Mouse (Mus musculus) Muller cell, postnatal 12 days (primary cell): ENCODE measurements around the gene Gm853.

Source experiments
- DNase-seq: peaks from one replicate; pipeline ENCODE4 v3.0.0-alpha.2; 2015; ENCODE audit errors: inconsistent ontology term

Gm853 gene

GRCm38 (mm10) chr4:130215392-130215791 lies 6.8 kb downstream of the Gm853 start:
- no peak for DNase-seq

- DNase-seq, result no peak
Measured at GRCm38 (mm10) chr4:130213857-130214256, 8.3 kb downstream of the Gm853 start.

- DNase-seq, result no peak
Measured at GRCm38 (mm10) chr4:130213197-130213596, 9.0 kb downstream of the Gm853 start.

GRCm38 (mm10) chr4:130212421-130212820 lies 9.8 kb downstream of the Gm853 start:
- DNase-seq, result no peak

GRCm38 (mm10) chr4:130211870-130212269 lies 10.3 kb downstream of the Gm853 start:
- DNase-seq, result no peak

- peak; percentile 74 for DNase-seq
Measured at GRCm38 (mm10) chr4:130198694-130199670, 23.2 kb downstream of the Gm853 start.

- DNase-seq, result no peak
Measured at GRCm38 (mm10) chr4:130196542-130196941, 25.7 kb downstream of the Gm853 start.

- no peak for DNase-seq
Measured at GRCm38 (mm10) chr4:130195924-130196323, 26.3 kb downstream of the Gm853 start.

GRCm38 (mm10) chr4:130192266-130192665 lies 29.9 kb downstream of the Gm853 start:
- DNase-seq, result no peak

GRCm38 (mm10) chr4:130189606-130190005 lies 32.6 kb downstream of the Gm853 start:
- no peak for DNase-seq

- DNase-seq, result peak; percentile 80
Measured at GRCm38 (mm10) chr4:130188806-130189297, 33.3 kb downstream of the Gm853 start.

GRCm38 (mm10) chr4:130186891-130187290 lies 35.3 kb downstream of the Gm853 start:
- no peak for DNase-seq

GRCm38 (mm10) chr4:130186450-130186849 lies 35.8 kb downstream of the Gm853 start:
- no peak for DNase-seq

- DNase-seq, result no peak
Measured at GRCm38 (mm10) chr4:130183879-130184278, 38.3 kb downstream of the Gm853 start.

- no peak for DNase-seq
Measured at GRCm38 (mm10) chr4:130183023-130183422, 39.2 kb downstream of the Gm853 start.

- no peak for DNase-seq
Measured at GRCm38 (mm10) chr4:130181886-130182285, 40.3 kb downstream of the Gm853 start.

GRCm38 (mm10) chr4:130180909-130181602 lies 41.1 kb downstream of the Gm853 start:
- DNase-seq, result no peak

GRCm38 (mm10) chr4:130179876-130180275 lies 42.3 kb downstream of the Gm853 start:
- DNase-seq, result no peak

- DNase-seq, result peak; percentile 57
Measured at GRCm38 (mm10) chr4:130177536-130177935, 44.7 kb downstream of the Gm853 start.

GRCm38 (mm10) chr4:130177087-130177486 lies 45.1 kb downstream of the Gm853 start:
- DNase-seq, result peak; percentile 88

GRCm38 (mm10) chr4:130176156-130176720 lies 46.0 kb downstream of the Gm853 start:
- no peak for DNase-seq

GRCm38 (mm10) chr4:130175072-130175711 lies 47.0 kb downstream of the Gm853 start, which contains the start of gene Tinagl1:
Gene Tinagl1, minus strand, starts transcription at chr4:130175122.
- DNase-seq, result peak; percentile 81
